Mouse (Mus musculus) forebrain, embryonic 13.5 days (tissue): ENCODE results near the gene Dhx16. TPM values are rescaled to one million over a fixed set of nuclear protein-coding genes. Genes with fewer than 3 reads are reported as not detected.
A peak's percentile ranks its signal among the peaks of the same experiment; 100 is the strongest.

Source experiments
- ATAC-seq: fragments of 200-750 bp; cut with Nextera tagmentation; 2 replicates; pipeline ENCODE4 v1.8.0; 2017
- H3K27ac ChIP-seq: fragments of 300-500 bp; sonication (generic); 2 replicates; pipeline ENCODE4 v1.5.1; 2015; ENCODE audit warnings: inconsistent platforms, mild to moderate bottlenecking, moderate library complexity
- H3K27me3 ChIP-seq: fragments of 300-500 bp; sonication (generic); 2 replicates; pipeline ENCODE4 v1.6.1; 2015; ENCODE audit warnings: mild to moderate bottlenecking, inconsistent platforms
- H3K36me3 ChIP-seq: fragments of 300-500 bp; sonication (generic); 2 replicates; pipeline ENCODE4 v1.6.1; 2015; ENCODE audit warnings: mild to moderate bottlenecking, inconsistent platforms; ENCODE audit not compliant: poor library complexity, severe bottlenecking
- H3K4me1 ChIP-seq: fragments of 300-500 bp; sonication (generic); 2 replicates; pipeline ENCODE4 v1.6.1; 2015; ENCODE audit warnings: inconsistent platforms
- H3K4me2 ChIP-seq: fragments of 300-500 bp; sonication (generic); 2 replicates; pipeline ENCODE4 v1.6.1; 2015; ENCODE audit warnings: inconsistent platforms, mild to moderate bottlenecking, moderate library complexity
- H3K4me3 ChIP-seq: fragments of 300-500 bp; sonication (generic); 2 replicates; pipeline ENCODE4 v1.5.1; 2015; ENCODE audit warnings: mild to moderate bottlenecking, inconsistent platforms
- H3K9ac ChIP-seq: fragments of 300-500 bp; sonication (generic); 2 replicates; pipeline ENCODE4 v1.6.1; 2015; ENCODE audit warnings: mild to moderate bottlenecking, inconsistent platforms
- H3K9me3 ChIP-seq: fragments of 300-500 bp; sonication (generic); replicated peaks from 2 replicates; pipeline ENCODE4 v1.6.1; 2016; ENCODE audit warnings: inconsistent platforms
- WGBS: fragments of 180-500 bp; shearing (Covaris S2); methylation state at CpG from one replicate; pipeline ENCODE4 v1.1.7; 2015; 5-methylcytosine and 5-hydroxymethylcytosine counted together
- polyA plus RNA-seq: library from polyadenylated mRNA; unstranded; fragments of >200 nt; fragmentation: Nextera tagmentation; extraction: Ambion mirVana; gene quantifications from 2 replicates; pipeline ENCODE4 v1.2.1, GENCODE M21; 2015

Dhx16 gene
- polyA plus RNA-seq, result 38.6 and 39.9 TPM in 2 replicates

DNA sequence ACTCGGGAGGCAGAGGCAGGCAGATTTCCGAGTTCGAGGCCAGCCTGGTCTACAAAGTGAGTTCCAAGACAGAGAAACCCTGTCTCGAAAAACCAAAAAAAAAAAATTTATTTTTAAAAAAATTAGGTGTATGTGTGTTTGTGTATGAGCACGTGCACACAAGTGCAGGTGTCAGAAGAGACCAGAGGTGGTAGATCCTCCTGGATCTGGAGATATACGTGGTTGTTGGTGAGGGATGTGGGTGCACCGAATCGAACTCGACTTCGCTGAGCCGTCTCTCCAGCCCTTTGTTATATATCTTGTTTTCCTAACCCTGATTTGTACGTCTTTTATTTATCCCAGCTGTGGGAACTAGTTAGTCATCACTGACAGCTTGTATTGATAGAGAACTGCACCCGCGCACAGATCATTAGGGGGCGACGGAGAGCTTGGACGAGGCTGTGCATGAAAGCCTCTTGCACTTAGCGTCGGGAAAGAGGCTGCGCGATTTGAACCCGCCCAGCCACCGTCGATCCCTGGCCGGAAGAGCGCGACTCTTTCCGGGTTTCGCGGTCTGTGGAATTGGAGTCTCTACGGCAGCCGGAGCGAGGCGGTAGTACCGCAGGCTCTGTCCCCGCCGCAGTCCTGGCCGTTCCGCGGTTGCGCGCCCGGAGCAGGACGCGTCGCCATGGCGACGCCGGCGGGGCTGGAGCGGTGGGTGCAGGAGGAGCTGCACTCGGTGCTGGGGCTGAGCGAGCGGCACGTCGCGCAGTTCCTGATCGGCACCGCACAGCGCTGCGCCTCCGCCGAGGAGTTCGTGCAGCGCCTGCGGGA is at the start of gene Dhx16:
Gene Dhx16, plus strand, starts transcription at position 575 of the 813 bp plus-strand sequence.
- peaks cover 56% of the 10 kb centered on the region for H3K36me3 ChIP-seq
- peak within 1 kb of the TSS; percentile 99 for H3K4me3 ChIP-seq
- H3K4me2 ChIP-seq, result peak within 1 kb of the TSS; percentile 88
- peak within 1 kb of the TSS; percentile 83 for H3K9ac ChIP-seq
- ATAC-seq, result peak; percentile 94
- 5% methylated on average over 66 of the region's 66 CpGs for WGBS
- H3K27me3 ChIP-seq, result no peaks in the 10 kb centered on the region
- peak within 1 kb of the TSS; percentile 75 for H3K27ac ChIP-seq
- no peaks in the 10 kb centered on the region for H3K9me3 ChIP-seq
- H3K4me1 ChIP-seq, result peaks cover 15% of the 10 kb centered on the region

GRCm38 (mm10) chr17:35832400-35833238 is 47.0 kb upstream of the Dhx16 start:
- ATAC-seq, result no peak
- H3K27ac ChIP-seq, result peak overlapping the region; percentile 44

DNA sequence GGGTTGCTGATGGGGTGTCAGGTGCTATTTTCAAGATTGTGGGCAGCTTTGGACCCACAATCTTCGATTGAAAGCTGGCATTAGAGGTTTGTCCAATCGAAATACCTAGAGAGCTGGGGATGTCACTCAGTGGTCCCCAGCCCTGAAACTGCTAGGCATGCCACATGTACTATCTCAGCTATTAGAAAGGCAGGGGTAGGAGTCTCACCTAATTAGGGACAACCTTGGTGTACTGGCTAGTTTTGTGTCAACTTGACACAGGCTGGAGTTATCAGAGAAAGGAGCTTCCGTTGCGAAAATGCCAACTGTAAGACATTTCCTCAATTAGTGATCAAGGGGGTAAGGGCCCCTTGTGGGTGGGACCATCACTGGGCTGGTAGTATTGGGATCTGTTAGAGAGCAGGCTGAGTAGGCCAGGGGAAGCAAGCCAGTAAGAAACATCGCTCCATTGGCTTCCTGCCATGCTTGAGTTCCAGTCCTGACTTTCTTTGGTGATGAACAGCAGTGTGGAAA is 46.3 kb upstream of the Dhx16 start:
- peak overlapping the region; percentile 44 for H3K27ac ChIP-seq
- peaks cover 53% of the 10 kb centered on the region for H3K4me1 ChIP-seq
- H3K9ac ChIP-seq, result no peak overlapping the region
- peak overlapping the region; percentile 92; the same call in 1 of the 2 replicates for H3K4me2 ChIP-seq
- H3K9me3 ChIP-seq, result no peaks in the 10 kb centered on the region
- peaks cover 62% of the 10 kb centered on the region for H3K36me3 ChIP-seq
- H3K27me3 ChIP-seq, result no peaks in the 10 kb centered on the region
- no peak for ATAC-seq
- 24% methylated on average over 5 of the region's 5 CpGs for whole genome bisulfite sequencing
- 0 out of 2 replicates have a peak overlapping the region, but pooled peaks have one; percentile 95 for H3K4me3 ChIP-seq

More at GRCm38 (mm10) chr17:35832400-35833238, 47.0 kb upstream of the Dhx16 start:
- Histone ChIP-seq H3K36me3 (peaks cover 69% of the 10 kb centered on the region), H3K4me2 (0 out of 2 replicates have a peak overlapping the region, but pooled peaks have one; percentile 9), H3K9ac (no peak overlapping the region), H3K27me3 (no peaks in the 10 kb centered on the region), H3K4me1 (peaks cover 53% of the 10 kb centered on the region), H3K4me3 (no peak overlapping the region), H3K9me3 (no peaks in the 10 kb centered on the region)
- WGBS, result 70% methylated on average over 8 of the region's 8 CpGs

GRCm38 (mm10) chr17:35833894-35834293 is 45.7 kb upstream of the Dhx16 start:
- Histone ChIP-seq H3K27ac (peak overlapping the region; percentile 25), H3K27me3 (no peaks in the 10 kb centered on the region), H3K36me3 (peaks cover 62% of the 10 kb centered on the region), H3K4me1 (peaks cover 56% of the 10 kb centered on the region), H3K4me3 (peak overlapping the region; percentile 95), H3K9ac (peak overlapping the region; percentile 26; the same call in 1 of the 2 replicates), H3K4me2 (peak overlapping the region; percentile 92), H3K9me3 (no peaks in the 10 kb centered on the region)
- no peak for ATAC-seq
- WGBS, result 60% methylated on average over 5 of the region's 5 CpGs

GRCm38 (mm10) chr17:35834696-35835422 is 44.8 kb upstream of the Dhx16 start:
- H3K36me3 ChIP-seq, result peaks cover 62% of the 10 kb centered on the region
- H3K27ac ChIP-seq, result 0 out of 2 replicates have a peak overlapping the region, but pooled peaks have one; percentile 10
- no peaks in the 10 kb centered on the region for H3K27me3 ChIP-seq
- H3K4me1 ChIP-seq, result peaks cover 60% of the 10 kb centered on the region
- peak overlapping the region; percentile 100 for H3K9ac ChIP-seq
- 75% methylated on average over 26 of the region's 26 CpGs for WGBS
- H3K4me2 ChIP-seq, result peak overlapping the region; percentile 92
- no peaks in the 10 kb centered on the region for H3K9me3 ChIP-seq
- ATAC-seq, result no peak
- peak overlapping the region; percentile 95 for H3K4me3 ChIP-seq

GRCm38 (mm10) chr17:35835424-35836140 is 44.0 kb upstream of the Dhx16 start:
- Histone ChIP-seq H3K4me1 (peaks cover 58% of the 10 kb centered on the region), H3K9me3 (no peaks in the 10 kb centered on the region), H3K4me3 (peak overlapping the region; percentile 95), H3K9ac (peak overlapping the region; percentile 100), H3K36me3 (peaks cover 61% of the 10 kb centered on the region), H3K4me2 (peak overlapping the region; percentile 92), H3K27ac (peak overlapping the region; percentile 31; the same call in 1 of the 2 replicates), H3K27me3 (no peaks in the 10 kb centered on the region)
- WGBS, result 79% methylated on average over 26 of the region's 26 CpGs
- ATAC-seq, result no peak

- no peaks in the 10 kb centered on the region for H3K9me3 ChIP-seq
- H3K9ac ChIP-seq, result peak overlapping the region; percentile 100
- H3K27me3 ChIP-seq, result no peaks in the 10 kb centered on the region
- peak overlapping the region; percentile 95 for H3K4me3 ChIP-seq
- ATAC-seq, result 0 out of 2 replicates have a peak, but pooled peaks have one; percentile 4
- peak overlapping the region; percentile 92 for H3K4me2 ChIP-seq
- H3K36me3 ChIP-seq, result peaks cover 53% of the 10 kb centered on the region
- 8% methylated on average over 24 of the region's 24 CpGs for WGBS
- H3K4me1 ChIP-seq, result peaks cover 60% of the 10 kb centered on the region
- peak overlapping the region; percentile 100 for H3K27ac ChIP-seq
These were observed 43.2 kb upstream of the Dhx16 start for GRCm38 (mm10) chr17:35836178-35836965.

DNA sequence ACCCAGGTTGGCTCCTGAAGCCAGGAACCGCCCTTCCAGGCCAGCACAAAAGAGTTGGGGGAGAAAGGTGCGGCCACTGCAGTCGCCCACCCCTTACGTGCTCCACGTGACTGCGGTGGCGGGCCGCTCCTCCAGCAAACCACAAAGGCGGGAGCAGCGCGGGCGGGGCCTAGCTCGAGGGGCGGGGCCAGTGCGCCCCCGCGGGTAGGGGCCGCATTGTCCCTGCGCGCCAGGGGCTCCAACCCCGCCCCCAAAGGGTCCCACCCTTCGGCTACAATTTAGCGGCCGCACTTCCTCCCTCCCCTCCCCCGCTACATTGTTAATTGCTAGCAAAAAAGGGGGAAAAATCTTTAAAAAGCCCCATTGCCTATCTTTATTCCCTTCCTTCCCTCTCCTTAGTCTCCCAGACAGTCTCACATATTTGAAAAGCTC is 42.6 kb upstream of the Dhx16 start:
- H3K27me3 ChIP-seq, result no peaks in the 10 kb centered on the region
- no peaks in the 10 kb centered on the region for H3K9me3 ChIP-seq
- peak; percentile 24 for ATAC-seq
- 3% methylated on average over 11 of the region's 25 CpGs for WGBS
- peaks cover 62% of the 10 kb centered on the region for H3K4me1 ChIP-seq
- H3K9ac ChIP-seq, result peak overlapping the region; percentile 100
- peak overlapping the region; percentile 92 for H3K4me2 ChIP-seq
- H3K36me3 ChIP-seq, result peaks cover 47% of the 10 kb centered on the region
- H3K27ac ChIP-seq, result peak overlapping the region; percentile 100
- peak overlapping the region; percentile 95 for H3K4me3 ChIP-seq

- H3K9ac ChIP-seq, result peak overlapping the region; percentile 100
- peak overlapping the region; percentile 100 for H3K27ac ChIP-seq
- H3K4me2 ChIP-seq, result peak overlapping the region; percentile 92
- no peaks in the 10 kb centered on the region for H3K9me3 ChIP-seq
- peak overlapping the region; percentile 95 for H3K4me3 ChIP-seq
- WGBS, result under 1% methylated on average over 18 of the region's 18 CpGs
- H3K36me3 ChIP-seq, result peaks cover 43% of the 10 kb centered on the region
- H3K27me3 ChIP-seq, result no peaks in the 10 kb centered on the region
- no peak for ATAC-seq
- peaks cover 64% of the 10 kb centered on the region for H3K4me1 ChIP-seq
These were observed 42.1 kb upstream of the Dhx16 start for GRCm38 (mm10) chr17:35837487-35837886.

GRCm38 (mm10) chr17:35838122-35838544 is 41.5 kb upstream of the Dhx16 start, which contains the start of gene Tubb5:
Gene Tubb5 (minus strand): TSS chr17:35838306.
- peak; percentile 78 for ATAC-seq
- WGBS, result under 1% methylated on average over 29 of the region's 29 CpGs
- Histone ChIP-seq H3K4me1 (peaks cover 64% of the 10 kb centered on the region), H3K27ac (peak within 1 kb of the TSS; percentile 100), H3K4me2 (peak within 1 kb of the TSS; percentile 92), H3K9me3 (no peaks in the 10 kb centered on the region), H3K4me3 (peak within 1 kb of the TSS; percentile 95), H3K27me3 (no peaks in the 10 kb centered on the region), H3K36me3 (peaks cover 37% of the 10 kb centered on the region), H3K9ac (peak within 1 kb of the TSS; percentile 100)
